Mouse (Mus musculus) heart, postnatal 0 days (tissue): ENCODE data around the gene Gm49380. TPM values are rescaled to one million over a fixed set of nuclear protein-coding genes. Genes with fewer than 3 reads are reported as not detected.

Experiments
- ATAC-seq: fragments of 200-750 bp; cut with Nextera tagmentation; 2 replicates; pipeline ENCODE4 v1.8.0; 2017; ENCODE audit warnings: low read depth, moderate number of reproducible peaks, moderate library complexity; ENCODE audit not compliant: insufficient read depth
- DNase-seq: peaks from one replicate; pipeline ENCODE4 v3.0.0-alpha.2; 2016; ENCODE audit warnings: low spot score
- H3K27ac ChIP-seq: fragments of 300-500 bp; sonication (generic); 2 replicates; pipeline ENCODE4 v1.5.1; 2014; ENCODE audit warnings: low read depth, mild to moderate bottlenecking
- H3K27me3 ChIP-seq: fragments of 300-500 bp; sonication (generic); 2 replicates; pipeline ENCODE4 v1.6.1; 2014; ENCODE audit warnings: low read length, mixed read lengths; ENCODE audit not compliant: control insufficient read depth, insufficient read depth
- H3K36me3 ChIP-seq: fragments of 300-500 bp; sonication (generic); replicated peaks from 2 replicates; pipeline ENCODE4 v1.6.1; 2014; ENCODE audit warnings: low read length, mixed read lengths; ENCODE audit not compliant: control insufficient read depth, insufficient read depth
- H3K4me1 ChIP-seq: fragments of 300-500 bp; sonication (generic); 2 replicates; pipeline ENCODE4 v1.6.1; 2014; ENCODE audit warnings: antibody characterized with exemption; ENCODE audit not compliant: control insufficient read depth, insufficient read depth
- H3K4me2 ChIP-seq: fragments of 300-500 bp; sonication (generic); 2 replicates; pipeline ENCODE4 v1.6.1; 2014; ENCODE audit warnings: low read depth, mild to moderate bottlenecking, low read length, moderate library complexity
- H3K4me3 ChIP-seq: fragments of 300-500 bp; sonication (generic); 2 replicates; pipeline ENCODE4 v1.5.1; 2014; ENCODE audit warnings: low read depth, low read length
- H3K9ac ChIP-seq: fragments of 300-500 bp; sonication (generic); replicated peaks from 2 replicates; pipeline ENCODE4 v1.6.1; 2014; ENCODE audit warnings: low read depth, low read length, mixed read lengths
- H3K9me3 ChIP-seq: fragments of 300-500 bp; sonication (generic); replicated peaks from 2 replicates; pipeline ENCODE4 v1.6.1; 2016; ENCODE audit warnings: low read length; ENCODE audit not compliant: control insufficient read depth
- CTCF ChIP-seq: IDR thresholded peaks from 2 replicates; pipeline ENCODE4 v1.5.1; 2016; ENCODE audit warnings: antibody characterized with exemption, control low read depth, low read depth
- EP300 ChIP-seq: IDR thresholded peaks from 2 replicates; pipeline ENCODE4 v1.6.1; 2016; ENCODE audit warnings: antibody characterized with exemption, low read depth
- WGBS: fragments of 180-500 bp; shearing (Covaris S2); extraction: QIAGEN DNeasy Blood & Tissue Kit; methylation state at CpG from one replicate; pipeline ENCODE4 v1.1.7; 2014; 5-methylcytosine and 5-hydroxymethylcytosine counted together
- polyA plus RNA-seq: library from polyadenylated mRNA; unstranded; fragments of >200 nt; fragmentation: Nextera tagmentation; extraction: Ambion mirVana; gene quantifications from 2 replicates; pipeline ENCODE4 v1.2.1, GENCODE M21; 2015
- total RNA-seq: library from RNA; depleted of rRNA; stranded (reverse); fragments of >200 nt; gene quantifications from 2 replicates; pipeline ENCODE4 v1.2.3, GENCODE M21; 2014; ENCODE audit warnings: low replicate concordance

Gene Gm49380
- total and polyA plus RNA-seq, 2 experiments from 2014 or later, result not detected

DNA sequence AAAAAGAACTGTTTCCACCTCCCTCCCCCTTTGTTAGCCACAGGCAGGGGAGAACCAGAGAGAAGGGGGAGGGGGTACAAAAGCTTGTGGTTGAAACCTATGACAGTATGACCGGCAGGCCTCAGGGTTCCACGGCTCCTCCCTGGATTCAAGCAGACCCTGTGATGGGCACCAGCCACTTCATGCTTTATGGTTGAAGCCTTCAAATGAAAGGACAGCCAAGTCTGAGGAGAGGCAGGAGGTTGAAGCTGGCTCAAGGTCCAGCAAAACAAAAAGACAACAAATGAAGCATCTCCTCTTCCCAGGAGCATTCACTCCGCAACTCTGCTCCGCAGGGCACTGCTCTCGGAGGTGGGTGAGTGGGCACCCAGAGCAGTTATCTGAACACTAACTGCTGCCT lies 30.1 kb upstream of the Gm49380 start:
- Histone ChIP-seq H3K4me2 (no peak overlapping the region), H3K4me3 (no peak overlapping the region), H3K27me3 (no peaks in the 10 kb centered on the region), H3K9me3 (no peaks in the 10 kb centered on the region), H3K27ac (peak overlapping the region; percentile 64; the same call in 1 of the 2 replicates), H3K36me3 (peaks cover 63% of the 10 kb centered on the region), H3K4me1 (peaks cover 9% of the 10 kb centered on the region), H3K9ac (no peak overlapping the region)
- TF ChIP-seq EP300, result no peak
- TF ChIP-seq CTCF, result no peak
- ATAC-seq (no peak), DNase-seq (no peak)
- 55% methylated on average over 5 of the region's 5 CpGs for WGBS

DNA sequence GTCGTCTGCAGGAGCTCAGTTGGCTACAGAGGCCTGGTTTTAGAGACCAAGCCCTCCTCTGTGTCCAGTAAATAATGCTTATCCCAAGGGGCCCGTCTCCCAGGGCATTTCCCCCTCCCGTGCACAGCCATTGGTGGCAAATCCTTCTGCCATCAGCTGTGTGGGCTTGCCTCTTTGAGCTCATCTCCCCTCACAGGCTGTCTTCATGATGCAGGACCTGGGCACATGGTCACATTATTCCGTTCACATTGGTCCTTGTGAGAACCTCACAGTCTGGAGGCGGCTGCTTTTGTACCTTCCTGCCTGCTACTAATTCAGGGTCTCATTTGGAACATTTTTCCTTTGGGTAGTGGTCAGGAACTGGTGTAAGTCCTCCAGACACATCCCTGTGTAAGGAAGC lies 28.7 kb upstream of the Gm49380 start:
- Histone ChIP-seq H3K9me3 (no peaks in the 10 kb centered on the region), H3K36me3 (peaks cover 76% of the 10 kb centered on the region), H3K4me1 (0 out of 2 replicates have a peak, but pooled peaks cover under 1% of the 10 kb centered on the region), H3K9ac (no peak overlapping the region), H3K4me3 (no peak overlapping the region), H3K27ac (no peak overlapping the region), H3K4me2 (no peak overlapping the region), H3K27me3 (no peaks in the 10 kb centered on the region)
- no peak for ATAC-seq
- no peak for DNase-seq
- no peak for TF ChIP-seq EP300
- TF ChIP-seq CTCF, result no peak
- 55% methylated on average over 5 of the region's 5 CpGs for WGBS

DNA sequence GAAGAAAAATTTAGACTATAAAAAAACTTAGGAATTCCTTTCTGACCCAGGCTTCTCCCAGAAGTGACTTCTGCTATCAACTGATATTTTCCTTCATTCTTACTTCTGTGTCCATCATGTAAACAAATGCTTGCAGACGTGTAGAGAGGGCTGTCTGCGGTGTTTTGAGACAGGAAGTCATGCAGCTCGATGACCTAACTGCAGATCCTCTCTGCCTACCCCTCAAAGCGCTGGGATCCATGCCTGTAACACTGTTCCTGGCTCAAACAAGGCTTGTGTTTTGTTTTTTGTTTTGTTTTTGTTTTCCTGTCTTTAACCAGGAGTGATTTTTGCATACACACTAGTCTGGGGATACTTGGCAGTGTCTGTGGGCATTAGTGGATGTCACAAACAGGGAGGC lies 24.5 kb upstream of the Gm49380 start:
- H3K4me3 ChIP-seq, result no peak overlapping the region
- H3K9ac ChIP-seq, result no peak overlapping the region
- H3K27me3 ChIP-seq, result no peaks in the 10 kb centered on the region
- peaks cover 21% of the 10 kb centered on the region for H3K4me1 ChIP-seq
- ATAC-seq, result no peak
- no peak for TF ChIP-seq CTCF
- no peak for TF ChIP-seq EP300
- no peak overlapping the region for H3K27ac ChIP-seq
- peaks cover 60% of the 10 kb centered on the region for H3K36me3 ChIP-seq
- H3K9me3 ChIP-seq, result no peaks in the 10 kb centered on the region
- no peak overlapping the region for H3K4me2 ChIP-seq
- no peak for DNase-seq
- 54% methylated on average over 4 of the region's 4 CpGs for WGBS

DNA sequence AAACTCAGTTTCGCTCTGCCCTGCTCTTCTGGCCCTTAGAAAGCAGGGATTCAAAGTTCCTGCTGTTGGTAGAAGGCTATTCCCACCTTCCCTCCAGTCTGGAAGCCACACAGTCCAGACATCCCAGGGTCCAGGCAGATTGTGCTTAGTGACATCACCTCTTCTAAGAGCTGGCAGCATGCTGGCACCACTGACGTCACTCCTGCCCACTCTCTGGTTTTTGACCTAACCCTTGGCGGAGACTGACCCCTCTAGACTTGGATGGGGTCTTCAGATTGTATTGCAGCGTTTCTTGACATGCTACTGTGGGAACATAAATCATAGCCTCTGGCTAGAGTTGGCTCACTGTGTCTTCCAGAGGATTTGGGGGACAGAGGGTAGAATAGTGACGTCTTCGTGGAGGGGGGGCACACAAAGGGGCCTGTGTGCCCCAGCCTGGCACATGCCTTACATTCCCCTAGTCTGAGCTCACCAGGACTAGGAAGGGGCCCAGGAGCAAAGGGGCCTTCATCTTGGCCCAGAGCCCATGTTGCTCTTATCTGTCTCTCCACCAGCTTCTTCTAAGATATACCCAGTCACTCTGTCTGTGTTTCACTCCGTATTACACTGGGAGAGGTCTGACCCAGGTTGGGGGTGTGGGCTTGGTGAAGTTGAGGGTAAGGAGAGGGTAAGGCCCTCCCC lies 22.6 kb upstream of the Gm49380 start:
- ATAC-seq, result peak; percentile 24
- H3K9me3 ChIP-seq, result no peaks in the 10 kb centered on the region
- 12% methylated on average over 7 of the region's 7 CpGs for WGBS
- peak overlapping the region; percentile 91 for H3K4me2 ChIP-seq
- peaks cover 23% of the 10 kb centered on the region for H3K4me1 ChIP-seq
- peak overlapping the region; percentile 97 for H3K27ac ChIP-seq
- H3K9ac ChIP-seq, result peak overlapping the region; percentile 87
- DNase-seq, result peak; percentile 37
- peaks cover 43% of the 10 kb centered on the region for H3K36me3 ChIP-seq
- no peaks in the 10 kb centered on the region for H3K27me3 ChIP-seq
- TF ChIP-seq EP300 (peak; percentile 22; the same call in 1 of the 2 replicates), CTCF (no peak)
- H3K4me3 ChIP-seq, result peak overlapping the region; percentile 76

DNA sequence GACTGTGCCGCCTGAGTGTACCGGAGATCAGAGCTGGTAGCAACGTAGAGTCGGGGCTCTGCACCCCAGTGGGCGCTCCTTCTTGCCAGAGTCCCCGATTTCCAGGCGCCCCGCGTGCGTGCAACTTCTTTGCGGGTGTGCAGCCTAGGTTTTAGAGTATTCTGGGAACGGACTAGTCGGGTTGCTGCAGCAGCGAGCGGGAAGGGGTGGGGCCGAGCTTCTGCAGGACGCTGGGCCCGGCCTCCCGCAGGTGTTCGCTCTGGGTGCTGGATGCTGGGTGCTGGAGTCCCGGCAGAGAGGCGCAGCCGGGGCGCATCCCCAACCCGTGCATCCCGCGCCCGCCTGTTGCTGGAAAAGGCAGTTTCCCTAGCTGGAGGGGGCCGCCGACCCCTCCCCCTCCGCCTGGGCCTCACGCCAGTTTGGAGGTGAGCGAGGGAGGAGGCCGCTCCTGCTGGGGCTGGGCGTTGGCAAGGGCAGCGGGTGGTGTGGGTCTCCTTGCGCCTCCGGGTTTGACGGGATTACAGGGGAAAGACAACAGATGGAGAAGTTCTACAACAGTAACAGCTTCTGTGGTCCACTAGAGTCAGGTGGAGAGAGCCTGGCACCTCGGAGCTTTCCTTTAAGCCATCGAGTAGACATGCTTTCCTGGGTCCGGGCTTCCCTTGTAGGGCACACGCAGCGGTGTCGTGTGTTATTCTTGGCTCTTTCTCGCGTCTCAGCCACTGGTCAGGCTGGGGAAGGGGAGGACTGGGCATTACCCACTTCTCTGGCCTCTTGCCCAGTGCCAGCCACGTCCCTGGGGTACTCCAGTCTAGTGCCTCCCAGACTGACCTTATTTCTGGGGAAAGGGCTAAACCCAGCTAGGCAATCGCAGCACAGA lies 21.8 kb upstream of the Gm49380 start:
- peak; percentile 43 for DNase-seq
- H3K9ac ChIP-seq, result peak overlapping the region; percentile 87
- peak overlapping the region; percentile 97 for H3K27ac ChIP-seq
- ATAC-seq, result peak; percentile 10; the same call in 1 of the 2 replicates
- TF ChIP-seq EP300 (peak; percentile 17; the same call in 1 of the 2 replicates), CTCF (no peak)
- H3K9me3 ChIP-seq, result no peaks in the 10 kb centered on the region
- peaks cover 35% of the 10 kb centered on the region for H3K36me3 ChIP-seq
- H3K27me3 ChIP-seq, result no peaks in the 10 kb centered on the region
- peak overlapping the region; percentile 76 for H3K4me3 ChIP-seq
- H3K4me1 ChIP-seq, result peaks cover 31% of the 10 kb centered on the region
- peak overlapping the region; percentile 91 for H3K4me2 ChIP-seq
- WGBS, result under 1% methylated on average over 46 of the region's 49 CpGs
